Mouse (Mus musculus) hematopoietic multipotent progenitor cell, adult 10-12 weeks (in vitro differentiated cells): ENCODE results near the gene Zscan4e. TPM values are rescaled to one million over a fixed set of nuclear protein-coding genes. Genes with fewer than 3 reads are reported as not detected.

ENCODE experiments used
- polyA plus RNA-seq: library from polyadenylated mRNA; stranded (reverse); fragments of >175 nt; gene quantifications from 2 replicates; pipeline ENCODE4 v1.2.3, GENCODE M21; 2012; ENCODE audit warnings: low replicate concordance

Zscan4e gene
- polyA plus RNA-seq: not detected in 2 replicates

GRCm38 (mm10) chr7:11310582-11310981, at the start of gene Zscan4e:
Gene Zscan4e, minus strand, starts transcription at chr7:11310682.

Other genes with a start within 250 kb of the Zscan4e start
- gene Zscan4-ps1, start 241.0 kb downstream of the Zscan4e start, polyA plus RNA-seq: not detected in 2 replicates
- not detected in 2 replicates for gene Zscan4d, start 144.5 kb downstream of the Zscan4e start, polyA plus RNA-seq
- not detected in 2 replicates for gene Zscan4f, start 87.2 kb upstream of the Zscan4e start, polyA plus RNA-seq
- gene Zscan4-ps2, start 203.6 kb upstream of the Zscan4e start, polyA plus RNA-seq: not detected in 2 replicates